Mouse (Mus musculus): ENCODE measurements around the gene Sass6.
A peak's percentile ranks its signal among the peaks of the same experiment; 100 is the strongest.
"Not testable (repeated sequence)": the region's sequence is repeated elsewhere in the genome, so short reads cannot be mapped to it uniquely, and the experiment has no call there.

The Sass6 gene

DNA sequence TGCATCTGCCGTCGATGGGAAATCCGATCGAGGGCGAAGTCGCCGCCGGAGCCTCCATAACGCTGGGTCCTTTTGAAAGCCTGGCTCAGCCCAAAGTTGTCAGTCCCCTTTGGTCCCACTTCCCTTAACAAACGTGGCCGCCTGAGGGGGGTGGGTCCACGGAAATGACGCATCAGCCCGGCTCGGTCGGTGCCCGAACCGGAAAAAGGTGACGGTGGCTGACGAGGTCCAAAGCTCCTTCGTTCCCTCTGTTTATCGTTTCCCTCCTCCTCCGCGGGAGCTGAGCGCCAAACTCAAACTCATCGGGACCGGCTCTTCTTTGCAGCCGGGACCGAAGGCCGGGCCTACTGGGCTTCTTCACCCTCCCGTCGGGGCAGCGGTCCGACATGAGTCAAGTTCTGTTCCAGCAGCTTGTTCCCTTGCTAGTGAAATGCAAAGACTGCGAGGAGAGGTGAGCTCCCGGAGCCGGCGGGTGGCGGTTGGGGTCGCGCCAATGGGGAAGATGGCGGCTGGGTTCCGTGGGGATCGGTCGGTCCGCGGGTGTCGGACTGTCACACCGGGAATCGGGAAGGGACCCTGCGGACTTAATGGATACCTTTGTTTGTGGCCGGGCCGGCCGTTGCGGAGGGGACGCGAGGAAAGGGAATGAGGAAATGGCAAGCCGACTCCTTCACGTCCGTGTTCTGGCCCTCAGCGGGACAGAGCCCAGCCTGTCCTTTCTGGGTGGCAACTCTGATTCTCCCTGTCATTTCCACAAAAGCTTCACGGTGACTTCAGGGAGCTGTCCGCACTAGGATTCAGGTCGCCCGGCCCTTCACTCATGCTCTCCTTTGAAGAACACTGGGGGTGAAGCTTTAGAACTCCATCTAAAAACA lies at the start of gene Sass6:
Gene Sass6, plus strand, starts transcription at position 255 of the 875 bp plus-strand sequence.
- DNase-seq (ENCODE audit: low read depth, low spot score): peak; percentile 93

DNA sequence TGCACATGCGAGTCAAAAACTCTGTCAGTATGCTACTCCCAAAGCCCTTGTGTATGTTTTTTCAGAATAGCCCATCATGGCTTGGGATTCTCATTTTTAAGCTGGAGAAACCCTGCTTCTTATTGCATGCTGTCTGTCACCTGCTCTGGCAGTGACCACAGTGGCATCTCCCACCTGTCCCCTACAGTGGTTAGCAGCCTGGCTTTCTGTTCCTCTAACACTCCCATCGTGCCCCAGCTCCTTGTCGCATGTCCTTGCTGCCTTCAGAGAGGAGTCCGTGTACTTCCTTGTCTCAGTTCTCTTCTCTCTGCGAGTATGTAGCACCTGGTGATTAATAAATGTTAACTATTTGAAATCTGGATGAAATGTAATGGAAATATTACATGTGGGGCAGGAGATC lies 47.4 kb upstream of the Sass6 start:
- no peak for DNase-seq (ENCODE audit: low read depth, low spot score)

DNA sequence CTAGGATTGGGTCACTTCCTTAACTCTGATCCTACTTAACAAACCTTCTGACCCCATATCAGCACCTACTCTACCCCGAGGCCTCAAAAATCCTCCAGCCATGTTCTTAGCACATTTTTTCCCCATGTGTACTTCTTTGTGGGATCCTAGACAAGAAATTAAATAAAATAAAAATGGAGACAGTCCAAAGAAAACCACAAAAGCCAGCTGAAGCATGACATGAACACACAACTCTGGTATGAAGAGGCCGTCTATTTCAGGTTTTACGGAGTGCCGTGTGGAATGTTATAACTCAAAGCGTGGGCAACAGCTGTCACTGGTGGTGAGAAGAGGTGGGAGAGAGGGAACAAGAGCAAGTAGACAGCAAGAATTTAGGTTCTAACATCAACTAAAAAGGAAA lies 43.4 kb upstream of the Sass6 start:
- DNase-seq (ENCODE audit: low read depth, low spot score): no peak

GRCm38 (mm10) chr3:116561315-116561714 lies 33.5 kb upstream of the Sass6 start:
- DNase-seq (ENCODE audit: low read depth, low spot score): not testable (repeated sequence)

GRCm38 (mm10) chr3:116562408-116563094 lies 32.2 kb upstream of the Sass6 start, which contains the start of gene Lrrc39:
TSS of gene Lrrc39 (plus strand) at chr3:116562973.
- DNase-seq (ENCODE audit: low read depth, low spot score): peak; percentile 4

DNA sequence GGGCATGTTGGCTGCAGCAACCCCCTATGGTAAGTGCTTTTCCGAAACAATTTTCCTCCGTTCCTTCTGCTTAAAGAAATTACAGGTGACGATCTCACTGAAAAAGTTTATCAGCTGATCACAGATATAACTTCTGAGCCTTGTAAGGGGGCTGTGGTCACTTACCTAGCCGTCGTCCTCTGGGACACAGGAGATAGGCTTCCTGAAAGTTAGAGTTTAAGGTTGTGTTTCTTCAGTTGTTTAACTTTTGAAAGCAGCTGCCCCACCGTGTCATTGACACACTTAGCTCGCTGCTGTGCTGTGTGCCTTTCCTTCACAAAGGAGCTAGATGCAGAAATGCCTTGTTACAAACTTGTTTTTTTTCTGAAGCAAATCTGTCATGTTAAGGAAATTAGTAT lies 31.7 kb upstream of the Sass6 start:
- no peak for DNase-seq (ENCODE audit: low read depth, low spot score)

DNA sequence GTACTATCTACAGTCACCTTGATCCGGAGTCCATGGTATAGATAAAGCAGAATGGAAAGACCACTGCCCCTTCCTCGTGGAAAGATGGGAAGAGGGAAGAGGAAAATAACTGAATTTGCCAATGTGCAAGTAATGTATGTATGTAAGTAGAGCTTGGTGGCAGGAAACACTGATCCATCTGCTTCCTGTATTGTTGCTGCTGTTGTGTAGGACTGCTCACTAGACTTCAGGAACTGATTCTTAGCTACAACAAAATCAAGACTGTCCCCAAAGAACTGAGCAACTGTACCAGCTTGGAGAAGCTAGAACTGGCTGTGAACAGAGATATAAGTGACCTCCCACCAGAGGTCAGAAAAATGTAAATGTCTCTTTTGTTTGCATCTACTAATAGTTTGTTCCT lies 24.2 kb upstream of the Sass6 start:
- no peak for DNase-seq (ENCODE audit: low read depth, low spot score)

DNA sequence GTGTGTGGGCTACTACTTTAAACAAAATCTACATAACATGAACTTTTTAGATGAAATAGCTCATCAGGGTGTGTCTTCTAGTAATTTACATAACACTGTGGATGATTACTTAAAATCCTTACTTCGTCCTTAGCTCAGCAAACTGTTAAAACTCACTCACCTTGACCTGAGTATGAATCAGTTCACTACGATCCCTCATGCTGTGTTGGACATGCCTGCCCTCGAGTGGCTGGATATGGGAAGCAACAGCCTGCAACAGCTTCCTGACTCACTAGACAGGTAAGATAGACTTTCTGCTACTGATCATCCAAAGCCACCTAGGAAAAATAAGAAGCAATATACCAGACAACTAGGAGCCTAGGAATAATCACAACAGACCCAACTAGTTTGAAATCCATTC lies 17.5 kb upstream of the Sass6 start:
- DNase-seq (ENCODE audit: low read depth, low spot score): no peak

GRCm38 (mm10) chr3:116582201-116582600 lies 12.6 kb upstream of the Sass6 start:
- no peak for DNase-seq (ENCODE audit: low read depth, low spot score)

DNA sequence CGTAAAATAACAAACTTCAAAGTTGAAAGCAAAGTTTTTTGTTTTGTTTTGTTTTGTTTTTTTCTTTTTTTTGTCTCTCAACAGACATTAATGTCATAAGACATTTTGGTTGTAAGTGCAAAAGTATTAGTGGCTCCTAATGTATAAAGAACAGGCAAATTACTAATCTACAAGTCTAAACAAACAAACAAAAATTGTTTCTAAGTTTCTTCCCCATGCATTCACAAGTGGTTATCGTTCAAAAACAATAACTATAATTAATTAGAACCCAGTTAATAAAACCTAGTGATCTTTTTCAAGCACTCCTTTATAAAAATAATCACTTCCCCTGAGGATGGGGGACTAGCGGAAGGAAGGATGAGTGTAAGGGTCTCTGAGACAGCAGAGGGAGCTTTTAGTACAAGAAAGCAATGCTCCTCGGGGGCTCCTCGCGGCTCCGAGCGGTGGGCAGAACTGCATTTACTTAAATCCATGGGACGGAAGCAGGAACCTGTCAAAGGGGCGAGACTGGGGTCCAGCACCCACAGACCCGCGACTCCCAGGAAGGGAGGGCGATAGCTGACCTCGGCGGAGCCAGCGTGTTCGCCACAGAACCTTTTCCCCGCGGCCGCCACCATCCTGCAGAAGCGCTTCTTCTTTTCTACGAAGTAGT lies 580 bp upstream of the Sass6 start:
- no peak for DNase-seq (ENCODE audit: low read depth, low spot score)

GRCm38 (mm10) chr3:116595603-116595991 lies 815 bp downstream of the Sass6 start:
- no peak for DNase-seq (ENCODE audit: low read depth, low spot score)

DNA sequence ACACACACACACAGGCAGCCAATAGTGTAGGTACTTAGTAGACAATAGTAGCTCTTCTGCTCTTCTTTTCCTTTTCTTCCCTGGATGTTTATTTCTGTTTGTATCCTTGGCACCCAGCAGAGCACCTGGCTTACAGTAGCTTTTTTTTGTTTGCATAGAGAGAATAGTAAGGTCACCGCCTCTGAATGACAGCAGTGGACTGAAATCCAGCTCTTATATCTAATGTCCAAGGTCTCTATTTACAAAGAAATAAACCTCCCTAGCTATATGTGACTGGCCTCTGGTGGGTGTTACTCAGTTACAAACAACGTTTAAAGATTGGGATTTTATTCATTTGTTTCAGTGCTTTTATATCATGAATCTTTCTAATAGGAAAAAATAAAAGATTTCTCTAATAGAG lies 4.9 kb downstream of the Sass6 start:
- DNase-seq (ENCODE audit: low read depth, low spot score): no peak

DNA sequence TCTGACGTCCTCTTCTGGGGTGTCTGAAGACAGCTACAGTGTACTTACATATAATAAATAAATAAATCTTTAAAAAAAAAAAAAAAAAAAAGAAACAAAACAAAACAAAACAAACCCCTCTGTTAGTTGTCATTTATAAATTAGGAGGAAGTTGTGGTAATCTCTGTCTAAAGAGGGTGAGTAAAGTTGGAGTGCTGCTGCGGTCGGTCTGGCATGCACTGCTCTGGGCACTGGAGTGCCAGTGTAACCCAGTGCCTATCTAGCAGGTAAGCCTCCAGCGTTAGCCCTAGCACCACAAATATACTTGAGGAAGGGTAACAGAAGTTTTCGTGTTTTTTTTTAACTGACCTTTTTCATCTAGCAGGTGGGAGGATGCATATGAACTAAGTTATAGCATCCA lies 6.2 kb downstream of the Sass6 start:
- no peak for DNase-seq (ENCODE audit: low read depth, low spot score)

GRCm38 (mm10) chr3:116601781-116602180 lies 7.0 kb downstream of the Sass6 start:
- no peak for DNase-seq (ENCODE audit: low read depth, low spot score)

DNA sequence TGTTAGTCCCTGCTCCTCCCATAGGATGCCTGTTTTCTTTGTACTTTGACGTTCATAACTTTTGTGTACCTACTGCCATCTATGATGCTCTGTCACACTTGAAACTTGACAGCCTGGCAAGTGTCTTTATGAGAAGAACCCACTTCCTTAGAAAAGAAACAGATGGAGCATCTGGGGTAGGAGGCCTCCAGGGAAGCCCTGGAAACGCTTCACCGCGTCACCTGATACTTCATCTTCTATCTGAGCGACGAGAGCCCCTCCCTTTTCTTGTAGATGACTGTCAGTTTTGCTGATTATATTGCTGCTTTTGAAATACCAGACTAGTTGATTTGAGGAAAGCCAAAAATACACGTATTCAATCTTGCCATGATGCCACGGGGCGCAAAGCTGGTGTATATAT lies 9.8 kb downstream of the Sass6 start:
- no peak for DNase-seq (ENCODE audit: low read depth, low spot score)

DNA sequence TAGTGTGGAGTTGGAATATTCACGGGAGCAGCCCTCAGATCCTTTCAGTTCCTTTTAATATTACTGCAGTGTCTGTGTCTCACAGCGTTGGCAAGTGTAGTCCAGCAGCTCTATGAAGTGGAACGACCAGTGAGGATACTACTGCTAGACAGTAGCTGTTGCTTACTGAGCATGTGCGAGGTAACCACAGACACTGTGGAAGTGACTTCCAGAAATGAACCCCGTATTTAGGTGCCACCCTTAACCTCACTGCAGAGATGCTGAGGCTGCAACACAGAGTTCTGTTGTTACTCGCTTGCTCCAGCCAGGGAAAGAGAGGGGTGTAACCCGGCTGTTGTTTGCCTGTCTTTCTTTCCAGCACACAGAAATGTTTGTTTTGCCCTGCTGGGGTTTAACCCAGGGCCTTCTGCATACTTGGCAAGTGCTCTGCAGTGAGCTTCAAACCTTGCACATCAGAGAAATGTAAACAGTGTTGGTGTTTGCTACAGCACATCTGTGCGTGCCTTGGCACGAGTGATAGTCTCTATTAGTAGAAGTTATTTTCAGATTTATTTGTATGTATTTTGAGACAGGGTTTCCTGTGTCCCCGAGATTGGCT lies 19.6 kb downstream of the Sass6 start, which contains the start of gene Trmt13:
Gene Trmt13, minus strand, starts transcription at position 293 of the 598 bp plus-strand sequence.
- DNase-seq (ENCODE audit: low read depth, low spot score): no peak

DNA sequence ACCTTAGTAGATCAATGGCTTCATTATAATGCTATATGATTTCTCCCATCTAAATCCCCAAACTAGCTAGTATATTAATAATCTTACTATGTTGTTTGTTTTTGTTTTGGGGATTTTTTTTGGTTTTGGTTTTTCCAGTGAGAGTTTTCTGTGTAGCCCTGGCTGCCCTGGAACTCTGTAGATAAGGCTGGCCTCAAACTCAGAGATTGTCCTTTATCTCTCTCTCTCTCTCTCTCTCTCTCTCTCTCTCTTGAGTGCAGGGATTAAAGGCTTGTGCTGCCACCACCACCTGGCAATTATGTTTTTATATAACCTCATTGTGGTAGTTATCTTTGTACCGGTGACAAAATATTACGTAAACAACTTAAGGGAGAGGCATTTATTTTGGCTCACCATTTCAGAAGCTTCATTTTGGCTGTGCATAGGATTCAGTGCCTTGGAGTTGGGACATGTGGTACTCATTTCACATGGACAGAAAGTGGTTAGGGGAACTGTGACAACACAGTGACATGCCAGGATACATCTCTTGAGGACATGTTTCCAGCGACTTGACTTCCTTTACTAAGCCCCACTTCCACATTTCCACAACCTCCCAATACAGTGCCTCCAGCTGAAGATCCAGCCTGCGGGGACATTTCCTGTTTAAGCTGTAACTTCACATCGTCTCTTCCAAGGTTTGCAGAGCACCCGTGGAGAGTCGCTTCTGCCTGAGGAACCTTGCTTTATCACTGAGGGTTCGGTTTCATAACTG lies 20.7 kb downstream of the Sass6 start:
- DNase-seq (ENCODE audit: low read depth, low spot score): no peak

GRCm38 (mm10) chr3:116618855-116619254 lies 24.1 kb downstream of the Sass6 start:
- no peak for DNase-seq (ENCODE audit: low read depth, low spot score)

DNA sequence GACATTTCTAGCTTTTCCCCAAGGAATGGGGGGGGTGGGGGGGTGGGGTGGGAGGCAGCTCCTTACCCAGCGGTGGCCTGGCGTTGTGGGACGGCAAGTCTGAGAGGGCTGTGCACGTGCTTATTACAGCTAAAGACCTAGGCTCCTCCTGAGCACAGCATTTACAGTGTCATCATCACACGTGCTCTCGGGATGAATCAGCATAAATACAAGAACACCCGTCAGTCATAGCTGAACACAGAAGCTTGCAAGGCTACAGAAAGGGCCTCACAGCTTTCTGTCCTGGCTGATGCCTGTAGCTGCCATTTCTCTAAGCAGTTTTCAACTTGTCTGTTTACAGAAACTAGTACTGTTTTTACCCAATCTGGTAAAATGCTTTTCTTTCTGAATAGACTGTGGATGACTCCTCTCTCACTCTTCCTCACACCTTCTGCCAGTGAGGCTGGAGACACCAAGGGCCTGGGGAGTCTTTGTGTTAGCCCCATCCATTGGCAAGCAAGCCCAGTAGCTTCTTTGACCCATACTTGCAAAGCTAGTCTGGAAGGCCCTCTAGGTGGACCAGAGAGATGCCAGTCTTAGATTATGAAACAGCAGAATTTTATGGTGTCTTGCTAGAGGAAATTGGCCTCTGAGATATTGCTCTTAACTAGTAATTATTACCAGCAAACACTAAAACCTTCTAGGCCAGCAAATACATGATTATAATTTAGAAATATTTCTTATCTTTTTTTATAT lies 26.0 kb downstream of the Sass6 start:
- DNase-seq (ENCODE audit: low read depth, low spot score): no peak

- DNase-seq (ENCODE audit: low read depth, low spot score): no peak
Observed at GRCm38 (mm10) chr3:116622641-116623040, 27.9 kb downstream of the Sass6 start.

DNA sequence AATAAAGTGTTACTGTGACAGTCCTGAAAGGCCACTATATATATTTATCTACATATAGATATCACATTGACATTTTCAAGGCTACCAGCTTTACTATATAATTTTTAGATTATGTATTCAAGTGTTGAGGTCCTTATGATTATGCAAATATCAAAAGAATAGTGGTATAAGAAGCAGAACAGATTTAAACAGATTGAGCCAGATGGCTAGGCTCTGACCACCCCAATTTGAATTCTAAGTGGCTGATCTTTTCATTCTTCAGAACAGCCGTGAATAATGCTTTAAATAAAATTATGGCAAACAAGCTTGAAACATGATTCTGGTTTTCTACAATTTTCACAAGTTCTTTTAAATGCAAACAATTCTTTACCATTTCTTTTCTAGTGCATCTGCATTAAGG lies 36.7 kb downstream of the Sass6 start:
- no peak for DNase-seq (ENCODE audit: low read depth, low spot score)

Measured in embryo, embryonic 11.5 days (tissue).